Mouse (Mus musculus): ENCODE results near the gene Ampd1. TPM values are rescaled to one million over a fixed set of nuclear protein-coding genes. Genes with fewer than 3 reads are reported as not detected.

The Ampd1 gene
- polyA plus RNA-seq (2014; fragmentation: Illumina TruSeq; extraction: RNeasy Lipid Tissue Mini Kit (QIAGEN cat#74804); ENCODE audit: low read depth, low replicate concordance), result 3.3 TPM

DNA sequence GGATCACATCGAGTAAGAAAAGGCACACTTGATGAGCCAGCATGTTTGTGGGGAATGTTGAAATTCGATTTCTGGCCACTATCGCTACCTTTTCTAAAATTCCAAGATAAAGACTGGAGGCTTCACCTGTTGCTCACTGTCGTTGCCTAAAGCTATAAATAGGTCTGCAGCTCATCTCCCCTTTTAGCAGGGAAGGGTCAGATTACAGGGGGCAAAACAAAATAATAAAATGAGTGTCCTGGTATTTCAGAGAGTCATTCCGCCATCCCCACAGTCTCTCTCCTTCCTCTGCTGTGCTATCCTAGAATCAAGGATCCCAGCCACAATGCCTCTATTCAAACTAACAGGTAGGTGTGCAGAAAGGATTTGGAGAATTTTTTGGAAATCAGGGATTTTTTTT, at the start of gene Ampd1:
Gene Ampd1 (plus strand): TSS at position 244 of the 400 bp plus-strand sequence.

DNA sequence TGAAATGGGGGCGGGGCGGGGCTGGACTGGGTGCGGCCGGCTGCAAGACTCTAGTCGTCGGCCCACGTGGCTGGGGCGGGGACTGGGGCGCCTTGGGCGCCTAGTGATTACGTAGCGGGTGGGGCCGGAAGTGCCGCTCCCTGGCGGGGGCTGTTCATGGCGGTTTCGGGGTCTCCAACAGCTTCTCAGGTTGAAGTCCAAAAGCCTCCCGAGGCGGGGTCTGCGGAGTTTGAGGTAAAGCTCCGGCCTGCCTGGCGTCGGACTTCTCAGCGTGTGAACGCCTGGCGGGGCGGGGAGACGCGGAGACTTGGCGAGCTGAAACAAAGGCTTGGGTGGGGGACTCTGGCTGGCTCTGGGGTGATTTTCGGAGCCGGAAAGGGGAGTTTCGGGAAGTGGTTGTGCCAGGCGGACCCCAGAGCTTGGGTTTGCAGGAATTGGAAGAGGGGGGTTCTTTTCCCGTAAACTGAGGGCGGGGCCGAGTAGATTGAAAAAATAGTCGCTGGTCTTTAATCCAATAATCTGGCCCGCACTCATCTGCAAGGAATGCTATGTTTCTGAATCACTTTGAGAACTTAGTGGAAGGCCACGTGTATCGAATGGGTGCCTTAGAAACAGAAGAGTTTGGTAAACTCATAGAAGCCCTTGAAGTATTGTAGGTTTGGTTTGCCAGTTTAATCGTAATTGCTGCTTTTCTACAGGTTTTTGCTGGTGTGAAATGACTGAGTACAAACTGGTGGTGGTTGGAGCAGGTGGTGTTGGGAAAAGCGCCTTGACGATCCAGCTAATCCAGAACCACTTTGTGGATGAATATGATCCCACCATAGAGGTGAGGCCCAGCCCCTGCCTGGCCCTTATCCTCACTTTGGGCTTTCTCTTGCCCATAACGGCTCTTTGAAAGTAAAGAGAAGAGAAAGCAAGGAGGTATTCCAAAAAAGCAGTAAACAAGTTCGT, 15.3 kb upstream of the Ampd1 start, which contains the start of gene Nras:
Gene Nras (plus strand): TSS at position 79 of the 951 bp plus-strand sequence.

DNA sequence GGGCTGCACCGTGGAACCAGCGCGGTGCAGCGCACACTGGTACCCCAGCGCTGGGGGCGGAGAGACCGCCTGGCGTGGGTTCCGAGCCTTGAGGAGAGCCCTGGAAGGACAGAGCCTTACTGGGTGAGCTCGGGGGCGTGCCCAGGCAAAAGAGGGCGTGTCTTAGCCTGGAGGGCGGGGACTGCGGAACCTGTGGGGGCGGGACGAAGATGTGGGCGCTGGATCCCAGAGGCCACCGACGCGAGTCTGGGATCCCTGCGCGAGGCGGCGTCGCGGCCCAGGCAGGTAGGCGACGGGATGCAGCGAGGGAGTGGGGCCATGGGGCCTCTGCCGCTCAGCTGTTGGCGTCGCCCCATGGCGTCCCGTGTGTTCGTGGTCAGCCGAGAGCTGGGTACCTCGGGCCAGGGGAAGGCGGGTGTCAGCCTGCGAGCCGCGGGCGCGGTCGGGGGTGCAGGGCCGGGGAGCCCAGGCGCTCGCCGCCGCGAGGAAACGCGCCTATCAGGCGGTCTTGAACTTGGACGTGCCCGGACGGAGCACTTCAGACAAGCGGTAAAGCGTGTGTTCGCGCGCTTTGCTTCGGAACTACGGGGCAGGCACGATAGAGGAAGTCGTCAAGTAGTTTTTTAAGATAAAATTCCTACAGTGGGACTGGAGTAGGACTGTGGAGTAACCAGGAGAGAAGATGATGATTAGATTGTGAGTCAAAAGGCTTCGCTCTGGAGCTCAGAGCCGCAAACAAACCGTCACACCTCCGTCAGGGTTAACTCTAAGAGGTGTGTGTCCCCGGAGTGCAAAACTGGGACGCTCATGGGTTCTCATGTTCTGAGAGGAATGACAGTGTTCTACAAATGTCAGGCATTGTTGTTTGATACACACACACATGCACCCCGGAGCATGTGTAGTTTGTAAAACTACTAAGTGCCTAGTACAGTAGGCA, 28.9 kb downstream of the Ampd1 start, which contains the start of gene Dennd2c:
Gene Dennd2c (plus strand): TSS at position 151 of the 937 bp plus-strand sequence.

Other genes starting within 250 kb of the Ampd1 start
- not detected for gene Sycp1, start 137.9 kb upstream of the Ampd1 start, polyA plus RNA-seq (2014; fragmentation: Illumina TruSeq; extraction: RNeasy Lipid Tissue Mini Kit (QIAGEN cat#74804); ENCODE audit: low read depth, low replicate concordance)
- not detected for gene Nr1h5, start 109.9 kb upstream of the Ampd1 start, polyA plus RNA-seq (2014; fragmentation: Illumina TruSeq; extraction: RNeasy Lipid Tissue Mini Kit (QIAGEN cat#74804); ENCODE audit: low read depth, low replicate concordance)
- 47.5 TPM for gene Sike1, start 78.3 kb upstream of the Ampd1 start, polyA plus RNA-seq (2014; fragmentation: Illumina TruSeq; extraction: RNeasy Lipid Tissue Mini Kit (QIAGEN cat#74804); ENCODE audit: low read depth, low replicate concordance)
- 907 TPM for gene Csde1, start 53.6 kb upstream of the Ampd1 start, polyA plus RNA-seq (2014; fragmentation: Illumina TruSeq; extraction: RNeasy Lipid Tissue Mini Kit (QIAGEN cat#74804); ENCODE audit: low read depth, low replicate concordance)
- 49.0 TPM for gene Nras, start 15.7 kb upstream of the Ampd1 start, polyA plus RNA-seq (2014; fragmentation: Illumina TruSeq; extraction: RNeasy Lipid Tissue Mini Kit (QIAGEN cat#74804); ENCODE audit: low read depth, low replicate concordance)
- gene Dennd2c, start 28.6 kb downstream of the Ampd1 start, polyA plus RNA-seq (2014; fragmentation: Illumina TruSeq; extraction: RNeasy Lipid Tissue Mini Kit (QIAGEN cat#74804); ENCODE audit: low read depth, low replicate concordance), result 2.4 TPM
- gene Bcas2, start 97.6 kb downstream of the Ampd1 start, polyA plus RNA-seq (2014; fragmentation: Illumina TruSeq; extraction: RNeasy Lipid Tissue Mini Kit (QIAGEN cat#74804); ENCODE audit: low read depth, low replicate concordance), result 113 TPM
- 127 TPM for gene Trim33, start 205.3 kb downstream of the Ampd1 start, polyA plus RNA-seq (2014; fragmentation: Illumina TruSeq; extraction: RNeasy Lipid Tissue Mini Kit (QIAGEN cat#74804); ENCODE audit: low read depth, low replicate concordance)